Mouse (Mus musculus): Measurements from ENCODE around the gene Ubap1l. TPM values are rescaled to one million over a fixed set of nuclear protein-coding genes. Genes with fewer than 3 reads are reported as not detected.

Gene Ubap1l
- total RNA-seq (2023) = not detected in 2 replicates

GRCm38 (mm10) chr9:65360641-65361448 lies at the start of gene Ubap1l:
Gene Ubap1l (plus strand): TSS chr9:65361041.

GRCm38 (mm10) chr9:65345854-65346475 lies 14.9 kb upstream of the Ubap1l start, which contains the start of gene Pdcd7:
Gene Pdcd7 (plus strand): TSS chr9:65346104.

GRCm38 (mm10) chr9:65391613-65391964 lies 30.7 kb downstream of the Ubap1l start, which contains the start of gene Kbtbd13:
Gene Kbtbd13 (minus strand): TSS chr9:65391652.

DNA sequence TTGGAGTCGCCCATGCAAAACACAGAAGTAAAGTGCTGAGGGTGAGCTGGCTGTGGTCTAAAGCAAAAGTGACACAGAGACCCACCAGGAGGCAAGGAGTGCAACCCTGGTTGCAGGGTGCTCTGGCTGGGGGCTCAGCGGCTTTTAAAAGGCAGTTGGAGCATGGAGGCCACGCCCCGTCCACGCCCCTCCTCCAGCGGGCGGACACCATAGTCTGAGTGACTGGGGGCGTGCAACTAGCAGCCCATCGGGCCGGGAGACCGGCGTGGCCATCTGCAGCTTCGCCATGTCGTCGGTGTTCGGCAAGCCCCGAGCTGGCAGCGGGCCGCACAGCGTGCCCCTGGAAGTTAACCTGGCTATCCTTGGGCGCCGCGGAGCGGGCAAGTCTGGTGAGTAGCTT lies 37.4 kb downstream of the Ubap1l start, which contains the start of gene Rasl12:
Rasl12 (plus strand) TSS at position 228 of the 400 bp plus-strand sequence.

GRCm38 (mm10) chr9:65422760-65423501 lies 62.1 kb downstream of the Ubap1l start, which contains the start of gene Slc51b:
Gene Slc51b (minus strand): TSS chr9:65422955.

Other genes starting within 250 kb of the Ubap1l start
- not detected in 2 replicates for gene Igdcc3, start 219.9 kb upstream of the Ubap1l start, total RNA-seq (2023)
- gene Parp16, start 165.7 kb upstream of the Ubap1l start, total RNA-seq (2023) = 2.6 and 2.9 TPM in 2 replicates
- gene Cilp, start 95.9 kb upstream of the Ubap1l start, total RNA-seq (2023) = not detected in 2 replicates
- 16.5 and 23.1 TPM in 2 replicates for gene Clpx, start 66.8 kb upstream of the Ubap1l start, total RNA-seq (2023)
- 10.3 and 11.4 TPM in 2 replicates for gene Pdcd7, start 14.9 kb upstream of the Ubap1l start, total RNA-seq (2023)
- gene Kbtbd13, start 30.6 kb downstream of the Ubap1l start, total RNA-seq (2023) = not detected in 2 replicates
- gene Rasl12, start 37.5 kb downstream of the Ubap1l start, total RNA-seq (2023) = not detected in 2 replicates
- gene Slc51b, start 61.9 kb downstream of the Ubap1l start, total RNA-seq (2023) = not detected in 2 replicates
- 4.2 and 4.6 TPM in 2 replicates for gene Mtfmt, start 74.7 kb downstream of the Ubap1l start, total RNA-seq (2023)
- 63.9 and 70.8 TPM in 2 replicates for gene Spg21, start 99.9 kb downstream of the Ubap1l start, total RNA-seq (2023)
- gene Ankdd1a, start 159.2 kb downstream of the Ubap1l start, total RNA-seq (2023) = 1.7 and 3.1 TPM in 2 replicates
- 205 and 249 TPM in 2 replicates for gene Plekho2, start 219.0 kb downstream of the Ubap1l start, total RNA-seq (2023)
- gene Pif1, start 226.1 kb downstream of the Ubap1l start, total RNA-seq (2023) = 8.9 and 10.4 TPM in 2 replicates